Mouse (Mus musculus) retina, postnatal 1 day (tissue): ENCODE results near the gene Col4a2.
"Not testable (repeated sequence)": the region's sequence is repeated elsewhere in the genome, so short reads cannot be mapped to it uniquely, and the experiment has no call there.

Experiments
- DNase-seq: peaks from one replicate; pipeline ENCODE4 v3.0.0-alpha.2; 2012

Col4a2 gene

GRCm38 (mm10) chr8:11465619-11466018 lies 153.0 kb downstream of the Col4a2 start:
- DNase-seq: no peak

DNA sequence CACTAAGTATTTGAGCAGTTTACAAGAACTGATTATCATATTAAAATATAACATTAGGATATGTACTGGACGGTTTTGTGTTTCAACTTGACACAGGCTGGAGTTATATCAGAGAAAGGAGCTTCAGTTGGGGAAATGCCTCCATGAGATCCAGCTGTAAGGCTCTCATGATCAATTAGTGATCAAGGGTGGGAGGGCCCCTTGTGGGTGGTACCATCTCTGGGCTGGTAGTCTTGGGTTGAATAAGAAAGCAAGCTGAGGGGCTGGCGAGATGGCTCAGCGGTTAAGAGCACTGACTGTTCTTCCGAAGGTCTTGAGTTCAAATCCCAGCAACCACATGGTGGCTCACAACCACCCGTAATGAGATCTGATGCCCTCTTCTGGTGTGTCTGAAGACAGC lies 153.9 kb downstream of the Col4a2 start:
- not testable (repeated sequence) for DNase-seq

- DNase-seq: peak; percentile 67
Observed at GRCm38 (mm10) chr8:11469095-11469494, 156.5 kb downstream of the Col4a2 start.

DNA sequence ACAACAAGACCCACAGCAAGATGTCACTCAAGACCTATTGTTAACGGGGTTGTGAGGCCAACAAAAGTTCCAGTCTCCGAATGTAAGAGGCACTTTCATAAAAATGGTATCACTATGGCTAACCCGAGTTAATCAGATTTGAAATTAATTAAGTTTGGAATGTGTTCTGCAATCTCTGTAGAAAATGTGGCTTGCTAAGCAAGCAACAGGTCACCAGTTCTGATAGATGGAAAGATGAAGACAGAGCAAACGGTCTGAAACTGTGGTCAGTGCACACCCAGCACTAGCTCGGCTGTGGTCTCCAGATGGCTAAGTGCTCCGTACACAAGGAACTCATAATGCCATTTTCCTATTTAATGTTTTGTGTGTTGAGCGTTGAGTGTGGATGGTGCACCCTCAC lies 158.1 kb downstream of the Col4a2 start:
- no peak for DNase-seq

- no peak for DNase-seq
Observed at GRCm38 (mm10) chr8:11471309-11471708, 158.7 kb downstream of the Col4a2 start.

GRCm38 (mm10) chr8:11473072-11473471 lies 160.5 kb downstream of the Col4a2 start:
- DNase-seq: no peak

- DNase-seq: no peak
Observed at GRCm38 (mm10) chr8:11475397-11475796, 162.8 kb downstream of the Col4a2 start.

DNA sequence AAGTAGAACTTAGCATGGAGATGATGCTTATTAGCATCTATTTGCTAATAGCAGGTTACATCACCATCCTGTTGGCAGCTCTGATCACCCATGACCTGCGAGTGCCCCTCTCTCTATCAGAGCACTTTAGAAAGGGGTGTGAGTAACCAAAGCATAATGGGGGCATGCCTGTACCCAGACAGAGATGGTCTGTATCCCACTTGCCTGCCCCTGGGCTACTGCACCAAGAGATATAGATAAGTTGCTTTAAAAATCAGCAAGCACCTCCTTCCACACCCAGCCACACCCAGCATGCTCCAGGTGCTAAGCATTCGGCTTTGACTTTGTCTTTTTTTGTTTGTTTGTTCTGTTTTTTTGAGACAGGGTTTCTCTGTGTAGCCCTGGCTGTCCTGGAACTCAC lies 163.3 kb downstream of the Col4a2 start:
- DNase-seq: no peak

GRCm38 (mm10) chr8:11476338-11477177 lies 164.0 kb downstream of the Col4a2 start:
- peak; percentile 54 for DNase-seq

- DNase-seq: no peak
Observed at GRCm38 (mm10) chr8:11477178-11477553, 164.6 kb downstream of the Col4a2 start.

DNA sequence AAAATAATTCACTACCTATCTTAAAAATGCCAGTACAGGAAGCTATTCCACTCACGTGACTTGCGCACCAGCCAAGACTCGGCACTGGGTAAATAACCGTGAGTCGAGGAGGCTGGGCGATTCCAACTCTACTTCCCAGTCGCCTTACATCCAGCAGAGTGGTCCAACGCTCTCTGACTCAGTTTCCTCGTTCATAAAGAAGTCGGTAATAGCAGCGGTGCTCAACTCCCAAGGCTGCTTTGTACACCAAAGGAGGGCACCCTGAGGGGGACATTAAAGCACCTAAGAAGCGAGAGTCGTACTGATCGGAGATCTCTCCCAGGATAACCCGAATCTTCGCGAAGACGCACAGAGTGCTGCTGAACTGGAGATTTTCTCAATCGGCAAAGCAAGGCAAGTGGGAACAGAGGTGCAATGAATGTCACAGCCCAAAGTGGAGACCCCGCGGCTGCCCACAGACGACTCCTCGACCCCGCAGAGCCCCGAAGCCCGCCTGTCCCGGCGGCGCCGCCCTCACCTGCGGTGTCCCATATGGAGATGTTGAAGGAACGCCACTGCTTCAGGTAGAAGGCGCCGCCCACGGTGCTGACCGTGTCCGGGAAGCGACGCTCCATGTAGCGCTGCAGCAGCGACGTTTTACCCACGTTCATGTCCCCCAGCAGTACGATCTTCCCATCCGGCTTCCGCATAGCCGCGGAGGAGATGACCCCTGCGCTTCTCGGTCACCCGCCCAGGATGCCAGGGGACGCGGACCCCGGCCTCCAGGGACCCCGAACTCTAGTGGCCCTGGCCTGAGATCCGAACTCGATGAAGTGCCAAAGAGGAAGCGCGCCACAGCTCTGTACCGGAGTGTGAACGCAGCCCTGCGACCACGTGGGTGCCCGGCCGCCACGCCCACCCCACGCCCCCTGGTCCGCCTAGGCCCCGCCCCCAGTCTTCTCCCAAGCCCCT lies 165.5 kb downstream of the Col4a2 start, which contains the start of gene Rab20:
Gene Rab20 (minus strand): TSS at position 900 of the 951 bp plus-strand sequence.
- peak; percentile 76 for DNase-seq

GRCm38 (mm10) chr8:11478807-11479527 lies 166.4 kb downstream of the Col4a2 start:
- DNase-seq: no peak

GRCm38 (mm10) chr8:11479591-11479990 lies 167.0 kb downstream of the Col4a2 start:
- peak; percentile 44 for DNase-seq

DNA sequence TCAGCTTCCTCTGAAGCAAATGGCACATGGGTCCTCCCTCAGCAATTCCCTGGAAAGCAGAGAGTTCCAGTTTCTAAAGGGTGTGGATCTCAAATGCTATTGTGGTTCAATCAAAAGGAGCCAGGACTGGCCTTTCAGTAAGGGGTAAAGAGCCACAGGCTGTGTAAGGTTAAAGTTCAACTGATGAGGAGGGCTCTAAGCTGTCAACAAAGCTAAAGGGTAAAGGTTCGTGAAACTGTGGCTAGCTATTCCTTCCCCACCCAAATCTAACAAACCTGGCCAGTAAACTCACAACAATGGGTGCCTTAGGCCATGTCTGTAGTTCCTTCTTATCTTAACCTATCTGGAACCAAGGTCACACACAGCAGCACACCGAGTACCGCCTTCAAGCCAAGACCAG lies 169.3 kb downstream of the Col4a2 start:
- DNase-seq: no peak

GRCm38 (mm10) chr8:11482537-11482936 lies 169.9 kb downstream of the Col4a2 start:
- no peak for DNase-seq

GRCm38 (mm10) chr8:11486142-11486541 lies 173.5 kb downstream of the Col4a2 start:
- DNase-seq: peak; percentile 88

DNA sequence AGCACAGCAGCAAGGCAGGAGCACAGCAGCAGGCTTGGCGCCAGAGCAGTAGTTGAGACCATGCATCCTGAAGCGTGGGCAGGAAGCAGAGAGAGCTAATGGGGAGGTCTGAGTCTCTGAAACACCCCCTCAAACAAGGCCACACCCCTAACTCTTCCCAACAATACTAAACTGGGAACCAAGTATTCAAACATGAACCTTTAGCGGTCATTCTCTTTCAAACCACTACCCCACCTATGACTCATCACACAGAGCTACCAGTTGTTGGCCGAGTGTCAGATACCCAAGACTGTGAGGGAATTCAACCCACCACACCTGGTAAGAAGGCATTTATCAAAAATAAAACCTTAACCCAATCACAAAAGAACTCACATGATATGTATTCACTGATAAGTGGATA lies 174.6 kb downstream of the Col4a2 start:
- no peak for DNase-seq

DNA sequence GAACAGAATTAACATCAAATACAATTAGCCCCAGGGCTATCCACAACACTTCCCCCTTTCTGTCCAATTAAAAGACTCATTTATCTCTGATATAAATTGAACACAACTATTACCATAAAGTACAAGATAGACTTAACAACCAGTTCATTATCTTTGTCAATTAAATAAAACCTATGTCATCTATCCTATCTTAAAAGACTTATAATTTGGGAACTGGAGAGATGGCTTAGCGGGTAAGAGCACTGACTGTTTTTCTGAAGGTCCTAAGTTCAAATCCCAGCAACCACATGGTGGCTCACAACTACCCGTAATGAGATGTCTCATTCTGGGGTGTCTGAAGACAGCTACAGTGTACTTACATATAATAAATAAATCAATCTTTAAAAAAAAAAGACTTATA lies 179.7 kb downstream of the Col4a2 start:
- DNase-seq: not testable (repeated sequence)

DNA sequence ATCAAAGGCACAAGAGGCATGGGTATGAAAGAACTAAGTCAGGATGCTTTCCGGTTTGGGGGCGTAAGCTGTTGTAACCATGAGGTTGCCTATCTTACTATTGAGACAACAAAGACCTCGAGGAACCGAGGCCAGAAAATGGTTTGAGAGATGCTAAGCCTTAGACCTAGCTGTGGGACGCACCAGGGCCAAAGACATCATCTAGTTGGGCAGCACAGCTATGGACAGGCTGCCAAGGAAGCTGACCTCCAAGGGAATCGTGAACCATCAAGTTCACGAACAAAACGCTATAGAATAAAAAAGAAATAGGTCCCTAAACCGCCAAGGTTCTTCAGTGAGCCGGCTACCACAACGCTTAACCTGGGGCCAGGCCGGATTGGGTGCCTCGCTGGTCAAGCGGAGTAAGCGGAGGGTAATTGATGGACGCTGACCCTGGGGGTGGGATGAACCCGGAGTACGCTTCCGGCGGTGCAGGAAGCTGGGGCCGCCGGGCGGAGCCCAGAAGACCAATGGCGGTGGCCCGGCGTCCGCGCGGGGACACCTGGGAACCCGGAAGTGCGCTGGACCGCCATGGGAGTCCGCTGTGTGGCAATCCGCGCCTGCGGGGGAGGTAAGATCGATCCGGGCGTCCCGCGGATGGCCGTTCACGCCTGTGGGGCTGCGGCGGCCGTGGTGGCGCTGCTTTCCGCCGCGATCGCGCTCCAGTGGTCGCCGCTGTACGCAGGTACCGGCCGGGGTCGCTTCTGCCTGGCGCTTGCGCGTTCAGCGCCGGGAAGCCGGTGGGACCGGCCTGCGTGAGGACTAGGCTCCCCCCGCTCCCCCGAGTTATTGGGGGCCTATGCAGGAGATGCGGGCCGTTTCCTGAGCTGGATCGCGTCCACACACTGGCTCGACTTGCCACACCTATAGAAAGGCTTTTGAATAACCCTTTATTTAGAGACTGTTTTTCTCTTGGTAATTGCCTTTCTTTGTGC lies 184.7 kb downstream of the Col4a2 start, which contains the start of gene Naxd:
Gene Naxd (plus strand): TSS at position 490 of the 974 bp plus-strand sequence.
- DNase-seq: peak; percentile 96

DNA sequence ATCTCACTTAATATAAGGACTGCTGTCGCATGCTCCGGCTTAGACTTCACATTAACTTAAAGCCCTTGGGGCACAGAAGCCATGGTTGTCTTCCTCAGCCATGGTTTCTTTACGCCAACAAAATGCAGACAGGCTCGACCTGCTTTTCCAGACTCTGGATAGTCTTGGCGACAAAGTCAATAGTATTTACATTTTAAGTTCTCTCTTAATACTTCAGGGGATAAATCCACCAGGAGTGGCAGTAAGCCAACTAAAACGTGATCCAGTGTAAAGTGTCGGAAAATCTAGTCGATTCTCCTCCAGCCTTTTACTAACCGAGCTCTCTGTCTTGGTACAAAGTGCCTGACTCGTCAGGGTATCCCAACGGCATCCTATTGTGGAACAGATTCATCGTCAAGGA lies 185.7 kb downstream of the Col4a2 start:
- no peak for DNase-seq
